In the genomic region with DNA sequence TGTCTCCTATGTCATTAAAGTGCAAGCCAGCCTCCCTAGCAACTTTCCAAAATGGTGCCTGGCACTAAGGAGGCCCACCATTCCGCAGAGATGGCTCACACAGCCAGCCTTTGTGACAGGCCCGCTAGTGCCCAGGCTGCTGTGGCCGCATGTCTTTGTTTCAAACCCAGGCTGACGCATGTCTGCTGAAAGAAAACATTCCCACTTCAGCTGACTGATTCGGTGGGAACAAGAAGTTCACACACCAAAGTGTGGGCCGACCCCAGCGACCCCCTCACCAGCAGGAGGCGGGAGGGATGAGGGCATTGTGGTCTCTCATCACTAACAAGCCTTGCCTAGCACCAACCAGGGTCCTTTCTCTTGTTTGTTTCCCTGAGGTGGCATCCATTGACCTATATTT, we compare ENCODE assay signal across 16 mouse cellular contexts.
DNase-seq lines count a peak whose midpoint lies in the region; ATAC-seq lines count a peak whose summit lies in the region.
"Had no signal": no experiment of that assay in that cellular context is flagged by ENCODE, and none has a peak within 500 bp of the region (broad histone marks: within the 10 kb centered on the region; RNA-seq: fewer than 3 reads in every experiment).

No protein-coding gene starts in this region.

- WGBS in hindbrain, embryonic 10.5 days = 16% methylated on average over 8 of the region's 8 CpGs
- WGBS in hindbrain, embryonic 16.5 days = 15% methylated on average over 8 of the region's 8 CpGs
- WGBS in forebrain, embryonic 15.5 days = 9% methylated on average over 8 of the region's 8 CpGs
- WGBS in midbrain, embryonic 12.5 days = 28% methylated on average over 8 of the region's 8 CpGs

- ATAC-seq in hindbrain, embryonic 16.5 days = no peak
- ATAC-seq in forebrain, embryonic 15.5 days (replicated peaks) = peak; percentile 65
- ATAC-seq in midbrain, embryonic 12.5 days (ENCODE audit: low FRiP score, low read depth) = peak; percentile 34; the same call in 1 of the 2 replicates
- no peak for ATAC-seq in megakaryocyte, adult 5-6 weeks (ENCODE audit: poor library complexity, severe bottlenecking)
- ATAC-seq: Patski had no signal

- no peak overlapping the region for H3K4me3 ChIP-seq in hindbrain, embryonic 10.5 days
- H3K4me3 ChIP-seq in hindbrain, embryonic 16.5 days (ENCODE audit: low read length) = no peak overlapping the region
- H3K4me3 ChIP-seq in forebrain, embryonic 15.5 days = no peak overlapping the region
- H3K4me3 ChIP-seq in midbrain, embryonic 12.5 days = no peak overlapping the region
- H3K4me3 ChIP-seq: erythroblast, embryonic 14.5 days; neural tube, embryonic 12.5 days had no signal

- H3K4me2 ChIP-seq in hindbrain, embryonic 16.5 days (ENCODE audit: low read length) = no peak overlapping the region
- no peak overlapping the region for H3K4me2 ChIP-seq in forebrain, embryonic 15.5 days (replicated peaks)
- no peak overlapping the region for H3K4me2 ChIP-seq in midbrain, embryonic 12.5 days (replicated peaks)
- H3K4me2 ChIP-seq: heart, embryonic 11.5 days; lung, embryonic 14.5 days; neural tube, embryonic 12.5 days had no signal

- no peaks in the 10 kb centered on the region for H3K9me3 ChIP-seq in hindbrain, embryonic 10.5 days
- no peaks in the 10 kb centered on the region for H3K9me3 ChIP-seq in hindbrain, embryonic 16.5 days (ENCODE audit: control insufficient read depth, low read length)
- no peaks in the 10 kb centered on the region for H3K9me3 ChIP-seq in forebrain, embryonic 15.5 days
- 0 out of 2 replicates have a peak, but pooled peaks cover 6% of the 10 kb centered on the region for H3K9me3 ChIP-seq in midbrain, embryonic 12.5 days

- peaks cover 5% of the 10 kb centered on the region for H3K27me3 ChIP-seq in hindbrain, embryonic 10.5 days (ENCODE audit: insufficient read depth, poor library complexity, severe bottlenecking)
- no peaks in the 10 kb centered on the region for H3K27me3 ChIP-seq in hindbrain, embryonic 16.5 days (replicated peaks; ENCODE audit: control insufficient read depth, insufficient read depth, low read length)
- H3K27me3 ChIP-seq in forebrain, embryonic 15.5 days = no peaks in the 10 kb centered on the region
- H3K27me3 ChIP-seq in midbrain, embryonic 12.5 days = 0 out of 2 replicates have a peak, but pooled peaks cover 4% of the 10 kb centered on the region
- H3K27me3 ChIP-seq: neural tube, embryonic 12.5 days; Patski had no signal

- no peaks in the 10 kb centered on the region for H3K36me3 ChIP-seq in hindbrain, embryonic 10.5 days
- no peaks in the 10 kb centered on the region for H3K36me3 ChIP-seq in hindbrain, embryonic 16.5 days (ENCODE audit: control insufficient read depth, insufficient read depth, low read length)
- H3K36me3 ChIP-seq in forebrain, embryonic 15.5 days = no peaks in the 10 kb centered on the region
- no peaks in the 10 kb centered on the region for H3K36me3 ChIP-seq in midbrain, embryonic 12.5 days
- H3K36me3 ChIP-seq: neural tube, embryonic 12.5 days had no signal

- DNase-seq in hindbrain, embryonic 10.5 days (ENCODE audit: low spot score) = peak; percentile 71
- no peak for DNase-seq in kidney, postnatal 25 days
- no peak for DNase-seq in spleen, postnatal 4 days (ENCODE audit: low spot score in 2 of 2)
- no peak for DNase-seq in kidney, postnatal 36 days
- DNase-seq: cerebellum, adult 18-20 months; heart, postnatal 36 days; kidney, adult 18-20 months; lung, embryonic 14.5 days had no signal

- peak overlapping the region; percentile 83 for H3K27ac ChIP-seq in hindbrain, embryonic 10.5 days
- H3K27ac ChIP-seq in hindbrain, embryonic 16.5 days (ENCODE audit: low read depth, low read length) = no peak overlapping the region
- peak overlapping the region; percentile 50 for H3K27ac ChIP-seq in forebrain, embryonic 15.5 days (replicated peaks)
- H3K27ac ChIP-seq in midbrain, embryonic 12.5 days (replicated peaks) = peak overlapping the region; percentile 20; the same call in 1 of the 2 replicates
- H3K27ac ChIP-seq: neural tube, embryonic 12.5 days had no signal

- H3K9ac ChIP-seq in hindbrain, embryonic 16.5 days (ENCODE audit: low read depth, low read length) = no peak overlapping the region
- H3K9ac ChIP-seq in forebrain, embryonic 15.5 days (replicated peaks) = no peak overlapping the region
- H3K9ac ChIP-seq in midbrain, embryonic 12.5 days (replicated peaks) = no peak overlapping the region
- H3K9ac ChIP-seq: lung, embryonic 14.5 days; neural tube, embryonic 12.5 days had no signal

- H3K4me1 ChIP-seq in hindbrain, embryonic 10.5 days (replicated peaks) = peaks cover 44% of the 10 kb centered on the region
- peaks cover 8% of the 10 kb centered on the region for H3K4me1 ChIP-seq in hindbrain, embryonic 16.5 days (ENCODE audit: control insufficient read depth, insufficient read depth, low read depth, low read length)
- H3K4me1 ChIP-seq in forebrain, embryonic 15.5 days = peaks cover 18% of the 10 kb centered on the region
- peaks cover 27% of the 10 kb centered on the region for H3K4me1 ChIP-seq in midbrain, embryonic 12.5 days

Comparison
In these comparisons a context has a peak if more than half of its experiments do, and no peak if none do; other contexts are left out.
1. ATAC-seq: peak in forebrain, embryonic 15.5 days (single experiment) and midbrain, embryonic 12.5 days (single experiment); none in hindbrain, embryonic 16.5 days (single experiment) and megakaryocyte, adult 5-6 weeks (single experiment).